Mouse (Mus musculus) ES-Bruce4 (cell line): ENCODE measurements around the gene Ecsit. TPM values are rescaled to one million over a fixed set of nuclear protein-coding genes. Genes with fewer than 3 reads are reported as not detected.

Experiments
- H3K27ac ChIP-seq: 2 replicates; pipeline ENCODE4 v1.5.1; 2012; ENCODE audit warnings: low read length, inconsistent platforms; ENCODE audit not compliant: insufficient read depth
- H3K27me3 ChIP-seq: 2 replicates; pipeline ENCODE4 v1.6.1; 2012; ENCODE audit warnings: mild to moderate bottlenecking, low read length, inconsistent platforms; ENCODE audit not compliant: control insufficient read depth, poor library complexity, insufficient read depth, severe bottlenecking
- H3K36me3 ChIP-seq: 2 replicates; pipeline ENCODE4 v1.6.1; 2012; ENCODE audit warnings: inconsistent platforms, mild to moderate bottlenecking, low read length, moderate library complexity; ENCODE audit not compliant: control insufficient read depth, poor library complexity, insufficient read depth, severe bottlenecking
- H3K4me1 ChIP-seq: one replicate; pipeline ENCODE4 v1.8.1; 2011; ENCODE audit warnings: low read length; ENCODE audit not compliant: control insufficient read depth, insufficient read depth
- H3K4me3 ChIP-seq: 2 replicates; pipeline ENCODE4 v1.5.1; 2011; ENCODE audit warnings: low read depth, mild to moderate bottlenecking, low read length
- H3K9ac ChIP-seq: 2 replicates; pipeline ENCODE4 v1.6.1; 2012; ENCODE audit warnings: low read depth, mild to moderate bottlenecking, inconsistent platforms; ENCODE audit not compliant: poor library complexity, severe bottlenecking
- H3K9me3 ChIP-seq: replicated peaks from 2 replicates; pipeline ENCODE4 v1.6.1; 2012; ENCODE audit warnings: mild to moderate bottlenecking, low read length, inconsistent platforms; ENCODE audit not compliant: control insufficient read depth, poor library complexity, insufficient read depth, severe bottlenecking
- CTCF ChIP-seq: IDR thresholded peaks from one replicate; pipeline ENCODE4 v1.8.1; 2011; ENCODE audit warnings: low read depth, low read length
- EP300 ChIP-seq: IDR thresholded peaks from 2 replicates; pipeline ENCODE4 v1.6.1; 2011; ENCODE audit warnings: low read depth, low read length; ENCODE audit not compliant: insufficient read depth
- POLR2A ChIP-seq: IDR thresholded peaks from one replicate; pipeline ENCODE4 v1.8.1; 2011; ENCODE audit warnings: low read length; ENCODE audit not compliant: insufficient read depth
- polyA plus RNA-seq: library from polyadenylated mRNA; stranded (reverse); fragments of >200 nt; gene quantifications from 2 replicates; pipeline ENCODE4 v1.2.4, GENCODE M21; 2011; ENCODE audit warnings: low read depth; ENCODE audit not compliant: missing spikeins, insufficient read depth, insufficient read length

Ecsit gene
- polyA plus RNA-seq, 1 experiment = 21.9 TPM

GRCm38 (mm10) chr9:22066433-22066832, 18.8 kb downstream of the Ecsit start:
- Histone ChIP-seq H3K4me3 (no peak overlapping the region), H3K36me3 (peaks cover 4% of the 10 kb centered on the region; the same call in 1 of the 2 replicates)

GRCm38 (mm10) chr9:22065642-22066041, 19.6 kb downstream of the Ecsit start:
- TF ChIP-seq POLR2A (no peak), EP300 (no peak), CTCF (no peak)
- Histone ChIP-seq H3K27me3 (no peaks in the 10 kb centered on the region), H3K9me3 (no peaks in the 10 kb centered on the region), H3K4me3 (no peak overlapping the region), H3K36me3 (peaks cover 4% of the 10 kb centered on the region; the same call in 1 of the 2 replicates), H3K4me1 (no peaks in the 10 kb centered on the region), H3K27ac (no peak overlapping the region), H3K9ac (no peak overlapping the region)

More at GRCm38 (mm10) chr9:22066433-22066832, 18.8 kb downstream of the Ecsit start:
- no peaks in the 10 kb centered on the region for H3K27me3 ChIP-seq
- H3K4me1 ChIP-seq = no peaks in the 10 kb centered on the region
- H3K9ac ChIP-seq = no peak overlapping the region
- no peaks in the 10 kb centered on the region for H3K9me3 ChIP-seq
- H3K27ac ChIP-seq = no peak overlapping the region
- TF ChIP-seq CTCF (peak; percentile 76), POLR2A (no peak)

- H3K4me3 ChIP-seq = no peak overlapping the region
Observed at GRCm38 (mm10) chr9:22064341-22064740, 20.9 kb downstream of the Ecsit start.

GRCm38 (mm10) chr9:22061339-22061738, 23.9 kb downstream of the Ecsit start:
- H3K27me3 ChIP-seq = no peaks in the 10 kb centered on the region
- H3K4me1 ChIP-seq = no peaks in the 10 kb centered on the region
- TF ChIP-seq POLR2A (no peak), CTCF (no peak), EP300 (no peak)
- H3K36me3 ChIP-seq = peaks cover 4% of the 10 kb centered on the region; the same call in 1 of the 2 replicates
- no peaks in the 10 kb centered on the region for H3K9me3 ChIP-seq
- H3K9ac ChIP-seq = no peak overlapping the region
- no peak overlapping the region for H3K4me3 ChIP-seq
- no peak overlapping the region for H3K27ac ChIP-seq

More at GRCm38 (mm10) chr9:22064341-22064740, 20.9 kb downstream of the Ecsit start:
- Histone ChIP-seq H3K27me3 (no peaks in the 10 kb centered on the region), H3K4me1 (no peaks in the 10 kb centered on the region), H3K9ac (no peak overlapping the region), H3K36me3 (peaks cover 4% of the 10 kb centered on the region; the same call in 1 of the 2 replicates), H3K27ac (no peak overlapping the region), H3K9me3 (no peaks in the 10 kb centered on the region)
- TF ChIP-seq CTCF (no peak), EP300 (no peak), POLR2A (no peak)

GRCm38 (mm10) chr9:22058011-22058424, 27.2 kb downstream of the Ecsit start:
- Histone ChIP-seq H3K9me3 (no peaks in the 10 kb centered on the region), H3K27me3 (no peaks in the 10 kb centered on the region), H3K27ac (no peak overlapping the region), H3K4me1 (peaks cover 5% of the 10 kb centered on the region), H3K36me3 (no peaks in the 10 kb centered on the region), H3K4me3 (no peak overlapping the region), H3K9ac (no peak overlapping the region)
- TF ChIP-seq EP300 (no peak), CTCF (no peak)

- no peak for TF ChIP-seq EP300
- no peak for TF ChIP-seq CTCF
- no peak for TF ChIP-seq POLR2A
- Histone ChIP-seq H3K27ac (no peak overlapping the region), H3K9me3 (no peaks in the 10 kb centered on the region), H3K27me3 (no peaks in the 10 kb centered on the region), H3K4me3 (no peak overlapping the region), H3K9ac (no peak overlapping the region), H3K36me3 (no peaks in the 10 kb centered on the region), H3K4me1 (peaks cover 5% of the 10 kb centered on the region)
Observed at GRCm38 (mm10) chr9:22057031-22057517, 28.2 kb downstream of the Ecsit start.
